In genomic region chr12:64966101-64966631, GRCm38 (mm10) we compare ENCODE assay signal across 8 mouse cellular contexts. TPM values are rescaled to one million over a fixed set of nuclear protein-coding genes. Genes with fewer than 3 reads are reported as not detected.
DNase-seq lines count a peak whose midpoint lies in the region; ATAC-seq and TF ChIP-seq lines count a peak whose summit lies in the region.

No protein-coding gene starts in this region.

- peak overlapping the region; percentile 37 for H3K27ac ChIP-seq in embryonic fibroblast, embryonic 13.5 days (ENCODE audit: insufficient read depth, low read length)
- H3K27ac ChIP-seq in heart, embryonic 14.5 days (replicated peaks in 1 of 2; ENCODE audit: control insufficient read depth in 1 of 2, insufficient read depth in 1 of 2, low read depth in 2 of 2, low read length in 2 of 2): peak overlapping the region; percentile 77 to 93
- peak overlapping the region; percentile 91 for H3K27ac ChIP-seq in liver, postnatal 0 days (ENCODE audit: low read depth)
- H3K27ac ChIP-seq in neural tube, embryonic 14.5 days (ENCODE audit: low read depth, low read length): peak overlapping the region; percentile 84
- peak overlapping the region; percentile 28 for H3K27ac ChIP-seq in thymus, adult 2 months (ENCODE audit: control insufficient read depth, insufficient read depth, low read length)

- TF ChIP-seq POLR2A in embryonic fibroblast, embryonic 13.5 days (IDR thresholded peaks at IDR 0.05; ENCODE audit: low read depth, low read length): no peak
- TF ChIP-seq POLR2A in thymus, adult 2 months (IDR thresholded peaks at IDR 0.05; ENCODE audit: control insufficient read depth, extremely low read depth, insufficient read depth, low read length, poor library complexity): no peak

- peaks cover 3% of the 10 kb centered on the region; the same call in 1 of the 2 replicates for H3K36me3 ChIP-seq in heart, embryonic 14.5 days (ENCODE audit: control insufficient read depth, insufficient read depth, low read length)
- H3K36me3 ChIP-seq in liver, postnatal 0 days (replicated peaks; ENCODE audit: insufficient read depth, low read length): 0 out of 2 replicates have a peak, but pooled peaks cover 8% of the 10 kb centered on the region
- no peaks in the 10 kb centered on the region for H3K36me3 ChIP-seq in neural tube, embryonic 14.5 days (ENCODE audit: control insufficient read depth, insufficient read depth, low read length)
- H3K36me3 ChIP-seq in thymus, adult 2 months (ENCODE audit: control insufficient read depth, insufficient read depth, low read length): no peaks in the 10 kb centered on the region

- no peaks in the 10 kb centered on the region for H3K9me3 ChIP-seq in heart, embryonic 14.5 days (ENCODE audit: control insufficient read depth, low read length)
- H3K9me3 ChIP-seq in liver, postnatal 0 days (ENCODE audit: low read length): no peaks in the 10 kb centered on the region
- H3K9me3 ChIP-seq in neural tube, embryonic 14.5 days (ENCODE audit: control insufficient read depth, low read length): no peaks in the 10 kb centered on the region

- H3K4me2 ChIP-seq in heart, embryonic 14.5 days (ENCODE audit: low read length): peak overlapping the region; percentile 84
- H3K4me2 ChIP-seq in liver, postnatal 0 days (ENCODE audit: low read depth, low read length): peak overlapping the region; percentile 96
- peak overlapping the region; percentile 99 for H3K4me2 ChIP-seq in neural tube, embryonic 14.5 days (ENCODE audit: low read depth, low read length)

- H3K4me3 ChIP-seq in embryonic fibroblast, embryonic 13.5 days (ENCODE audit: insufficient read depth, low read length): peak overlapping the region; percentile 75
- H3K4me3 ChIP-seq in heart, embryonic 14.5 days (ENCODE audit: control insufficient read depth in 1 of 2, insufficient read depth in 1 of 2, low read depth in 1 of 2, low read length in 2 of 2): peak overlapping the region; percentile 70 to 89
- H3K4me3 ChIP-seq in liver, postnatal 0 days (ENCODE audit: low read depth, low read length): peak overlapping the region; percentile 96
- peak overlapping the region; percentile 82 for H3K4me3 ChIP-seq in neural tube, embryonic 14.5 days (ENCODE audit: low read depth, low read length)
- peak overlapping the region; percentile 89 for H3K4me3 ChIP-seq in thymus, adult 2 months (ENCODE audit: control insufficient read depth, insufficient read depth, low read length)

- DNase-seq in A20 (ENCODE audit: low read depth, low spot score): peak; percentile 75
- peak; percentile 48 to 63 for DNase-seq in kidney, postnatal 25 days
- peak; percentile 63 for DNase-seq in liver, postnatal 0 days
- DNase-seq in thymus, adult 2 months: peak; percentile 59

- H3K4me1 ChIP-seq in embryonic fibroblast, embryonic 13.5 days (ENCODE audit: control insufficient read depth, insufficient read depth, low read length): peaks cover 4% of the 10 kb centered on the region; the same call in 1 of the 2 replicates
- H3K4me1 ChIP-seq in heart, embryonic 14.5 days (ENCODE audit: control insufficient read depth in 2 of 2, insufficient read depth in 2 of 2, low read length in 2 of 2): peaks cover 0 to 19% of the 10 kb centered on the region in 2 experiments; a peak in 1 of 4 replicates
- H3K4me1 ChIP-seq in liver, postnatal 0 days (ENCODE audit: insufficient read depth): peaks cover 29% of the 10 kb centered on the region
- peaks cover 28% of the 10 kb centered on the region for H3K4me1 ChIP-seq in neural tube, embryonic 14.5 days (ENCODE audit: control insufficient read depth, insufficient read depth, low read length)
- peaks cover 10% of the 10 kb centered on the region for H3K4me1 ChIP-seq in thymus, adult 2 months (replicated peaks; ENCODE audit: control insufficient read depth, insufficient read depth, low read length)

- peak; percentile 20 for ATAC-seq in activated CD4-positive, CD25-positive, alpha-beta regulatory T cell, adult 4 months
- peak; percentile 16; the same call in 1 of the 2 replicates for ATAC-seq in heart, embryonic 14.5 days (ENCODE audit: insufficient number of reproducible peaks, insufficient read depth, low FRiP score, low read depth)
- ATAC-seq in liver, postnatal 0 days: peak; percentile 9
- no peak; the same call in 1 of the 2 replicates for ATAC-seq in neural tube, embryonic 14.5 days (ENCODE audit: low read depth)

- H3K27me3 ChIP-seq in heart, embryonic 14.5 days (ENCODE audit: control insufficient read depth, insufficient read depth, low read length): no peaks in the 10 kb centered on the region
- H3K27me3 ChIP-seq in liver, postnatal 0 days (ENCODE audit: insufficient read depth, low read length): no peaks in the 10 kb centered on the region
- H3K27me3 ChIP-seq in neural tube, embryonic 14.5 days (ENCODE audit: control insufficient read depth, insufficient read depth, low read length): no peaks in the 10 kb centered on the region
- no peaks in the 10 kb centered on the region for H3K27me3 ChIP-seq in thymus, adult 2 months (ENCODE audit: control insufficient read depth, insufficient read depth, low read length)

- no peak for TF ChIP-seq CTCF in embryonic fibroblast, embryonic 13.5 days (IDR thresholded peaks at IDR 0.05; ENCODE audit: borderline replicate concordance, insufficient read depth, low read length)
- TF ChIP-seq CTCF in liver, postnatal 0 days (IDR thresholded peaks at IDR 0.05; ENCODE audit: low read depth): no peak
- no peak for TF ChIP-seq CTCF in thymus, adult 2 months (IDR thresholded peaks at IDR 0.05; ENCODE audit: borderline replicate concordance, control insufficient read depth, extremely low read depth, insufficient read depth, low read length, poor library complexity)

- WGBS in heart, embryonic 14.5 days: 0% methylated on average over 44 of the region's 44 CpGs
- under 1% methylated on average over 44 of the region's 44 CpGs for WGBS in liver, postnatal 0 days (ENCODE audit: insufficient replicate concordance)
- WGBS in neural tube, embryonic 14.5 days: under 1% methylated on average over 44 of the region's 44 CpGs
- under 1% methylated on average over 44 of the region's 44 CpGs for WGBS in thymus, adult 2 months

- no peak for TF ChIP-seq EP300 in liver, postnatal 0 days (IDR thresholded peaks at IDR 0.05; ENCODE audit: low read depth)

- peak overlapping the region; percentile 94 for H3K9ac ChIP-seq in heart, embryonic 14.5 days (ENCODE audit: low read length)
- peak overlapping the region; percentile 96 for H3K9ac ChIP-seq in liver, postnatal 0 days (replicated peaks)
- peak overlapping the region; percentile 69 for H3K9ac ChIP-seq in neural tube, embryonic 14.5 days (replicated peaks; ENCODE audit: low read depth, low read length)

RNA-seq across cellular contexts. Expression of gene Togaram1, which starts 0.6 kb away (rescaled TPM):
- polyA plus RNA-seq in activated CD4-positive, CD25-positive, alpha-beta regulatory T cell, adult 4 months (2017; shearing (Covaris generic)): 10 to 100 TPM; 12.7 to 13.2 TPM
- 25.6 and 26.2 TPM in 2 replicates for polyA plus RNA-seq in embryonic fibroblast, embryonic 13.5 days (2011; ENCODE audit: insufficient read length, low read depth, missing spikeins)
- polyA plus RNA-seq in heart, embryonic 14.5 days (2014; fragmentation: Nextera tagmentation; extraction: Ambion mirVana): 17.9 and 21.5 TPM in 2 replicates
- polyA plus RNA-seq in liver, postnatal 0 days (2015; fragmentation: Nextera tagmentation; extraction: Ambion mirVana): 4.7 and 6.1 TPM in 2 replicates
- polyA plus RNA-seq in neural tube, embryonic 14.5 days (2014; fragmentation: Nextera tagmentation; extraction: Ambion mirVana): 27.8 and 31.7 TPM in 2 replicates
- 8.2 and 8.4 TPM in 2 replicates for polyA plus RNA-seq in thymus, adult 2 months (2012; rRNA removed)

RNA-seq across cellular contexts. Expression of gene Klhl28, which starts 0.8 kb away (rescaled TPM):
- 10 to 100 TPM; 20.1 to 26.2 TPM for polyA plus RNA-seq in activated CD4-positive, CD25-positive, alpha-beta regulatory T cell, adult 4 months (2017; shearing (Covaris generic))
- 13.0 and 14.2 TPM in 2 replicates for polyA plus RNA-seq in embryonic fibroblast, embryonic 13.5 days (2011; ENCODE audit: insufficient read length, low read depth, missing spikeins)
- 13.1 and 13.4 TPM in 2 replicates for polyA plus RNA-seq in heart, embryonic 14.5 days (2014; fragmentation: Nextera tagmentation; extraction: Ambion mirVana)
- 3.4 and 3.6 TPM in 2 replicates for polyA plus RNA-seq in liver, postnatal 0 days (2015; fragmentation: Nextera tagmentation; extraction: Ambion mirVana)
- polyA plus RNA-seq in neural tube, embryonic 14.5 days (2014; fragmentation: Nextera tagmentation; extraction: Ambion mirVana): 38.0 and 39.7 TPM in 2 replicates
- polyA plus RNA-seq in thymus, adult 2 months (2012; rRNA removed): 5.6 and 6.5 TPM in 2 replicates

RNA-seq across cellular contexts. Expression of gene Gm527, which starts 48.5 kb away (rescaled TPM):
- polyA plus RNA-seq in activated CD4-positive, CD25-positive, alpha-beta regulatory T cell, adult 4 months (2017; shearing (Covaris generic)): under 1 TPM in 1 of 2 experiments, not detected in 1; 0.54 TPM
- polyA plus RNA-seq in embryonic fibroblast, embryonic 13.5 days (2011; ENCODE audit: insufficient read length, low read depth, missing spikeins): 4.8 and 5.6 TPM in 2 replicates
- 2.6 and 4.0 TPM in 2 replicates for polyA plus RNA-seq in heart, embryonic 14.5 days (2014; fragmentation: Nextera tagmentation; extraction: Ambion mirVana)
- 0.69 and 0.99 TPM in 2 replicates for polyA plus RNA-seq in liver, postnatal 0 days (2015; fragmentation: Nextera tagmentation; extraction: Ambion mirVana)
- 4.4 and 5.1 TPM in 2 replicates for polyA plus RNA-seq in neural tube, embryonic 14.5 days (2014; fragmentation: Nextera tagmentation; extraction: Ambion mirVana)
- 0.89 and 1.3 TPM in 2 replicates for polyA plus RNA-seq in thymus, adult 2 months (2012; rRNA removed)

Comparison
In these comparisons a context has a peak if more than half of its experiments do, and no peak if none do; other contexts are left out.
1. H3K27ac ChIP-seq: peak in every context shown above with its lines; median percentile 91 in liver, postnatal 0 days; 85 in heart, embryonic 14.5 days; 84 in neural tube, embryonic 14.5 days; 37 in embryonic fibroblast, embryonic 13.5 days; 28 in thymus, adult 2 months.